Mouse (Mus musculus) megakaryocyte, embryonic 14.5 days (primary cell): ENCODE measurements at regions not wholly inside any gene's neighbourhood (a gene's known extent, or its start where the extent isn't known, plus 50 kb on each side); places are given as distances from the start of the nearest gene placed in this dataset.

Experiments
- FLI1 ChIP-seq: IDR thresholded peaks from 2 replicates; pipeline ENCODE4 v1.6.1; 2012; ENCODE audit warnings: low read length, inconsistent platforms, mixed read lengths
- GATA1 ChIP-seq: IDR thresholded peaks from 3 replicates; pipeline ENCODE4 v1.6.1; 2012; ENCODE audit warnings: mixed read lengths, low read length, inconsistent platforms, borderline replicate concordance

GRCm38 (mm10) chr4:150789166-150789565 lies 64.6 kb upstream of the Errfi1 start:
- TF ChIP-seq GATA1: no peak
- TF ChIP-seq FLI1: no peak
